Mouse (Mus musculus) lung, embryonic 14.5 days (tissue): Measurements from ENCODE around the gene Isg15. TPM values are rescaled to one million over a fixed set of nuclear protein-coding genes. Genes with fewer than 3 reads are reported as not detected.
A peak's percentile ranks its signal among the peaks of the same experiment; 100 is the strongest.
"Not testable (repeated sequence)": the region's sequence is repeated elsewhere in the genome, so short reads cannot be mapped to it uniquely, and the experiment has no call there.

Source experiments
- ATAC-seq: fragments of 200-750 bp; cut with Nextera tagmentation; 2 replicates; pipeline ENCODE4 v1.8.0; 2017; ENCODE audit warnings: mild to moderate bottlenecking, moderate TSS enrichment, moderate library complexity; ENCODE audit not compliant: insufficient read depth
- DNase-seq: peaks from one replicate; pipeline ENCODE4 v3.0.0-alpha.2; 2015
- H3K27ac ChIP-seq: fragments of 300-500 bp; sonication (generic); 2 replicates; pipeline ENCODE4 v1.5.1; 2014; ENCODE audit warnings: low read depth, mild to moderate bottlenecking, moderate library complexity
- H3K27me3 ChIP-seq: fragments of 300-500 bp; sonication (generic); 2 replicates; pipeline ENCODE4 v1.6.1; 2014; ENCODE audit warnings: low read length, control low read depth; ENCODE audit not compliant: insufficient read depth
- H3K36me3 ChIP-seq: fragments of 300-500 bp; sonication (generic); 2 replicates; pipeline ENCODE4 v1.6.1; 2014; ENCODE audit warnings: control low read depth; ENCODE audit not compliant: insufficient read depth
- H3K4me1 ChIP-seq: fragments of 300-500 bp; sonication (generic); 2 replicates; pipeline ENCODE4 v1.6.1; 2014; ENCODE audit warnings: antibody characterized with exemption, control low read depth; ENCODE audit not compliant: insufficient read depth
- H3K4me2 ChIP-seq: fragments of 300-500 bp; sonication (generic); 2 replicates; pipeline ENCODE4 v1.6.1; 2014; ENCODE audit warnings: mild to moderate bottlenecking
- H3K4me3 ChIP-seq: fragments of 300-500 bp; sonication (generic); 2 replicates; pipeline ENCODE4 v1.5.1; 2014; ENCODE audit warnings: low read depth, low read length
- H3K9ac ChIP-seq: fragments of 300-500 bp; sonication (generic); 2 replicates; pipeline ENCODE4 v1.6.1; 2014
- H3K9me3 ChIP-seq: fragments of 300-500 bp; sonication (generic); 2 replicates; pipeline ENCODE4 v1.6.1; 2016; ENCODE audit warnings: low read depth, low read length, control low read depth
- CTCF ChIP-seq: IDR thresholded peaks from 2 replicates; pipeline ENCODE4 v1.5.1; 2016; ENCODE audit warnings: antibody characterized with exemption, low read depth
- WGBS: fragments of 180-500 bp; shearing (Covaris S2); extraction: QIAGEN DNeasy Blood & Tissue Kit; methylation state at CpG from one replicate; pipeline ENCODE4 v1.1.7; 2014; 5-methylcytosine and 5-hydroxymethylcytosine counted together
- microRNA-seq: library from miRNA; unstranded; fragments of <30 nt; microRNA quantifications from one replicate; pipeline ENCODE4, GENCODE M21; 2016; ENCODE audit warnings: borderline number of aligned reads
- polyA plus RNA-seq: library from polyadenylated mRNA; unstranded; fragments of >200 nt; fragmentation: Nextera tagmentation; extraction: Ambion mirVana; gene quantifications from 2 replicates; pipeline ENCODE4 v1.2.1, GENCODE M21; 2014

Isg15 gene
- polyA plus RNA-seq, 1 experiment from 2014 or later: not detected

GRCm38 (mm10) chr4:156154771-156155170, 45.8 kb downstream of the Isg15 start:
- Histone ChIP-seq H3K27me3 (no peaks in the 10 kb centered on the region), H3K27ac (no peak overlapping the region), H3K4me2 (no peak overlapping the region), H3K4me1 (no peaks in the 10 kb centered on the region), H3K9ac (no peak overlapping the region), H3K36me3 (no peaks in the 10 kb centered on the region), H3K9me3 (no peaks in the 10 kb centered on the region; the same call in 1 of the 2 replicates), H3K4me3 (no peak overlapping the region)
- DNase-seq (no peak), ATAC-seq (no peak)
- TF ChIP-seq CTCF: no peak
- WGBS: 88% methylated on average over 3 of the region's 3 CpGs

- not testable (repeated sequence) for DNase-seq, H3K27ac ChIP-seq, H3K9me3 ChIP-seq, ATAC-seq, H3K36me3 ChIP-seq, H3K4me1 ChIP-seq, H3K4me3 ChIP-seq, H3K4me2 ChIP-seq, H3K27me3 ChIP-seq, H3K9ac ChIP-seq
- 77% methylated on average over 10 of the region's 10 CpGs for WGBS
These were observed 49.7 kb downstream of the Isg15 start for GRCm38 (mm10) chr4:156150887-156151286.

Small RNA genes lying within 50 kb of the gene (microRNA-seq; reads per million reads assigned to microRNA genes)
- gene Mir7658: 6.2 reads per million, percentile 19 among the genes with 10 or more reads in this experiment

Other genes starting within 250 kb of the Isg15 start
- 35.9 and 43.5 TPM in 2 replicates for gene C1qtnf12, start 238.5 kb downstream of the Isg15 start, polyA plus RNA-seq
- 17.1 and 18.2 TPM in 2 replicates for gene B3galt6, start 208.2 kb downstream of the Isg15 start, polyA plus RNA-seq
- 152 TPM in 2 replicates for gene Sdf4, start 207.9 kb downstream of the Isg15 start, polyA plus RNA-seq
- gene Tnfrsf4, start 187.0 kb downstream of the Isg15 start, polyA plus RNA-seq: 0.47 and 0.60 TPM in 2 replicates
- gene Tnfrsf18, start 174.7 kb downstream of the Isg15 start, polyA plus RNA-seq: 1.3 TPM in 2 replicates
- gene Ttll10, start 141.4 kb downstream of the Isg15 start, polyA plus RNA-seq: 2.1 and 3.0 TPM in 2 replicates
- 49.4 and 55.7 TPM in 2 replicates for gene 9430015G10Rik, start 90.8 kb downstream of the Isg15 start, polyA plus RNA-seq
- gene Rnf223, start 70.3 kb downstream of the Isg15 start, polyA plus RNA-seq: 0.43 and 0.72 TPM in 2 replicates
- 81.9 and 84.0 TPM in 2 replicates for gene Agrn, start 3.3 kb downstream of the Isg15 start, polyA plus RNA-seq
- 0.72 and 0.81 TPM in 2 replicates for gene AW011738, start 2.5 kb upstream of the Isg15 start, polyA plus RNA-seq
- gene Perm1, start 15.1 kb upstream of the Isg15 start, polyA plus RNA-seq: 0.32 and 0.51 TPM in 2 replicates
- 21.0 and 21.4 TPM in 2 replicates for gene Plekhn1, start 34.0 kb upstream of the Isg15 start, polyA plus RNA-seq
- gene Noc2l, start 35.2 kb upstream of the Isg15 start, polyA plus RNA-seq: 82.4 and 90.1 TPM in 2 replicates
- 0.11 and 0.15 TPM in 2 replicates for gene Samd11, start 54.8 kb upstream of the Isg15 start, polyA plus RNA-seq
- not detected in 2 replicates for gene Vmn2r-ps159, start 130.3 kb upstream of the Isg15 start, polyA plus RNA-seq